In genomic region chr3:108535896-108536516, GRCm38 (mm10) we compare ENCODE assay signal across 8 mouse cellular contexts. TPM values are rescaled to one million over a fixed set of nuclear protein-coding genes. Genes with fewer than 3 reads are reported as not detected.
DNase-seq lines count a peak whose midpoint lies in the region; ATAC-seq and TF ChIP-seq lines count a peak whose summit lies in the region.

No protein-coding gene starts in this region.

- ATAC-seq in heart, embryonic 11.5 days (replicated peaks; ENCODE audit: insufficient number of reproducible peaks, low FRiP score, low TSS enrichment), result no peak
- ATAC-seq in limb, embryonic 12.5 days (ENCODE audit: insufficient number of reproducible peaks, insufficient read depth, low FRiP score, low TSS enrichment, low read depth), result peak; percentile 18; the same call in 1 of the 2 replicates
- ATAC-seq in stomach, postnatal 0 days (ENCODE audit: low FRiP score, low TSS enrichment), result no peak

- H3K9me3 ChIP-seq in heart, embryonic 11.5 days (replicated peaks; ENCODE audit: control insufficient read depth, low read length), result no peaks in the 10 kb centered on the region
- no peaks in the 10 kb centered on the region for H3K9me3 ChIP-seq in limb, embryonic 12.5 days
- no peaks in the 10 kb centered on the region for H3K9me3 ChIP-seq in stomach, postnatal 0 days (ENCODE audit: control insufficient read depth, low read length)

- no peak for TF ChIP-seq POLR2A in spleen, adult 2 months (IDR thresholded peaks at IDR 0.05; ENCODE audit: low read depth, low read length)

- H3K36me3 ChIP-seq in heart, embryonic 11.5 days (ENCODE audit: control insufficient read depth, insufficient read depth, low read length), result no peaks in the 10 kb centered on the region
- no peaks in the 10 kb centered on the region for H3K36me3 ChIP-seq in spleen, adult 2 months (ENCODE audit: control insufficient read depth, insufficient read depth, low read length)
- H3K36me3 ChIP-seq in limb, embryonic 12.5 days, result no peaks in the 10 kb centered on the region
- no peaks in the 10 kb centered on the region for H3K36me3 ChIP-seq in stomach, postnatal 0 days (ENCODE audit: control insufficient read depth, insufficient read depth, low read length)

- peaks cover 12% of the 10 kb centered on the region; the same call in 1 of the 2 replicates for H3K4me1 ChIP-seq in heart, embryonic 11.5 days (ENCODE audit: control insufficient read depth, insufficient read depth, low read length)
- H3K4me1 ChIP-seq in spleen, adult 2 months (ENCODE audit: control insufficient read depth, insufficient read depth, insufficient read length), result peaks cover 4% of the 10 kb centered on the region
- peaks cover 10% of the 10 kb centered on the region for H3K4me1 ChIP-seq in limb, embryonic 12.5 days (replicated peaks)
- no peaks in the 10 kb centered on the region for H3K4me1 ChIP-seq in stomach, postnatal 0 days (replicated peaks; ENCODE audit: control insufficient read depth, insufficient read depth)

- H3K9ac ChIP-seq in heart, embryonic 11.5 days (ENCODE audit: low read depth, low read length), result no peak overlapping the region
- no peak overlapping the region for H3K9ac ChIP-seq in limb, embryonic 12.5 days (replicated peaks)
- peak overlapping the region; percentile 31; the same call in 1 of the 2 replicates for H3K9ac ChIP-seq in stomach, postnatal 0 days (ENCODE audit: low read length)

- peaks cover 18% of the 10 kb centered on the region for H3K27me3 ChIP-seq in heart, embryonic 11.5 days (ENCODE audit: control insufficient read depth, insufficient read depth, low read length)
- peaks cover 5% of the 10 kb centered on the region; the same call in 1 of the 2 replicates for H3K27me3 ChIP-seq in spleen, adult 2 months (ENCODE audit: control insufficient read depth, insufficient read depth, low read length)
- H3K27me3 ChIP-seq in limb, embryonic 12.5 days, result peaks cover 28% of the 10 kb centered on the region
- H3K27me3 ChIP-seq in stomach, postnatal 0 days (ENCODE audit: control insufficient read depth, insufficient read depth, low read length), result no peaks in the 10 kb centered on the region; the same call in 1 of the 2 replicates

- peak overlapping the region; percentile 86 for H3K4me2 ChIP-seq in heart, embryonic 11.5 days
- peak overlapping the region; percentile 92 for H3K4me2 ChIP-seq in limb, embryonic 12.5 days
- peak overlapping the region; percentile 51 for H3K4me2 ChIP-seq in stomach, postnatal 0 days (replicated peaks; ENCODE audit: low read depth)

- WGBS in heart, embryonic 11.5 days (ENCODE audit: insufficient replicate concordance), result 7% methylated on average over 15 of the region's 15 CpGs
- 16% methylated on average over 15 of the region's 15 CpGs for WGBS in spleen, adult 2 months
- WGBS in limb, embryonic 12.5 days, result 6% methylated on average over 15 of the region's 15 CpGs
- 12% methylated on average over 15 of the region's 15 CpGs for WGBS in stomach, postnatal 0 days

- TF ChIP-seq CTCF in spleen, adult 2 months (IDR thresholded peaks at IDR 0.05; ENCODE audit: extremely low read depth, insufficient read depth, insufficient read length, insufficient replicate concordance), result no peak
- no peak for TF ChIP-seq CTCF in stomach, postnatal 0 days (IDR thresholded peaks at IDR 0.05; ENCODE audit: low read depth)

- H3K4me3 ChIP-seq in heart, embryonic 11.5 days (ENCODE audit: low read depth, low read length), result peak overlapping the region; percentile 45
- H3K4me3 ChIP-seq in spleen, adult 2 months (ENCODE audit: extremely low read depth, insufficient read depth, insufficient read length), result 0 out of 2 replicates have a peak overlapping the region, but pooled peaks have one; percentile 14
- H3K4me3 ChIP-seq in limb, embryonic 12.5 days (replicated peaks), result peak overlapping the region; percentile 50
- H3K4me3 ChIP-seq in stomach, postnatal 0 days (ENCODE audit: low read depth, low read length), result peak overlapping the region; percentile 35; the same call in 1 of the 2 replicates

- no peak for TF ChIP-seq EP300 in stomach, postnatal 0 days (optimal IDR thresholded peaks at IDR 0.05)

- DNase-seq in heart, postnatal 4 days, result no peak
- no peak for DNase-seq in spleen, adult 2 months (ENCODE audit: low read depth in 1 of 2, low spot score in 2 of 2)
- DNase-seq in spleen, adult 12 weeks (ENCODE audit: low spot score), result no peak
- DNase-seq in stomach, postnatal 0 days (ENCODE audit: low spot score), result no peak
- no peak for DNase-seq in frontal cortex, postnatal 10 days (ENCODE audit: low spot score in 2 of 2)
- no peak for DNase-seq in layer of hippocampus, postnatal 10 days (ENCODE audit: low spot score in 2 of 2)

- H3K27ac ChIP-seq in heart, embryonic 11.5 days (ENCODE audit: low read depth, low read length), result no peak overlapping the region
- no peak overlapping the region for H3K27ac ChIP-seq in spleen, adult 2 months (ENCODE audit: insufficient read depth, low read length)
- H3K27ac ChIP-seq in limb, embryonic 12.5 days, result no peak overlapping the region
- H3K27ac ChIP-seq in stomach, postnatal 0 days (replicated peaks), result no peak overlapping the region

RNA-seq across cellular contexts. Expression of gene 5330417C22Rik, which starts 0.3 kb away (rescaled TPM):
- 0.59 and 0.63 TPM in 2 replicates for polyA plus RNA-seq in heart, embryonic 11.5 days (2014; fragmentation: Nextera tagmentation; extraction: Ambion mirVana)
- under 1 TPM; 0.21 to 0.29 TPM for total RNA-seq in heart, postnatal 4 days (2021)
- polyA plus RNA-seq in spleen, adult 2 months (2012; rRNA removed), result 2.2 and 2.5 TPM in 2 replicates
- polyA plus RNA-seq in limb, embryonic 12.5 days (2016; fragmentation: Nextera tagmentation; extraction: Ambion mirVana), result 0.21 and 0.29 TPM in 2 replicates
- polyA plus RNA-seq in stomach, postnatal 0 days (2015; fragmentation: Nextera tagmentation; extraction: Ambion mirVana), result 30.8 and 32.0 TPM in 2 replicates
- 10 to 100 TPM; 16.8 to 22.0 TPM for total RNA-seq in layer of hippocampus, postnatal 10 days (2021)

RNA-seq across cellular contexts. Expression of gene 1700013F07Rik, which starts 2.1 kb away (rescaled TPM):
- polyA plus RNA-seq in heart, embryonic 11.5 days (2014; fragmentation: Nextera tagmentation; extraction: Ambion mirVana), result not detected in 2 replicates
- total RNA-seq in heart, postnatal 4 days (2021), result not detected
- not detected in 2 replicates for polyA plus RNA-seq in spleen, adult 2 months (2012; rRNA removed)
- not detected in 2 replicates for polyA plus RNA-seq in limb, embryonic 12.5 days (2016; fragmentation: Nextera tagmentation; extraction: Ambion mirVana)
- 0.34 TPM in 1 of 2 replicates, not detected in the other for polyA plus RNA-seq in stomach, postnatal 0 days (2015; fragmentation: Nextera tagmentation; extraction: Ambion mirVana)
- total RNA-seq in layer of hippocampus, postnatal 10 days (2021), result 1 to 10 TPM; 2.1 to 2.7 TPM

RNA-seq across cellular contexts. Expression of gene Tmem167b, which starts 26.3 kb away (rescaled TPM):
- 31.7 and 34.6 TPM in 2 replicates for polyA plus RNA-seq in heart, embryonic 11.5 days (2014; fragmentation: Nextera tagmentation; extraction: Ambion mirVana)
- 10 to 100 TPM; 32.4 to 34.7 TPM for total RNA-seq in heart, postnatal 4 days (2021)
- polyA plus RNA-seq in spleen, adult 2 months (2012; rRNA removed), result 2.4 and 2.6 TPM in 2 replicates
- 37.4 and 39.2 TPM in 2 replicates for polyA plus RNA-seq in limb, embryonic 12.5 days (2016; fragmentation: Nextera tagmentation; extraction: Ambion mirVana)
- polyA plus RNA-seq in stomach, postnatal 0 days (2015; fragmentation: Nextera tagmentation; extraction: Ambion mirVana), result 29.9 and 33.0 TPM in 2 replicates
- total RNA-seq in layer of hippocampus, postnatal 10 days (2021), result 10 to 100 TPM; 43.3 to 43.8 TPM

RNA-seq across cellular contexts. Expression of gene Taf13, which starts 35.5 kb away (rescaled TPM):
- polyA plus RNA-seq in heart, embryonic 11.5 days (2014; fragmentation: Nextera tagmentation; extraction: Ambion mirVana), result 25.4 and 31.8 TPM in 2 replicates
- 10 to 100 TPM; 15.1 to 17.0 TPM for total RNA-seq in heart, postnatal 4 days (2021)
- 1.2 and 1.3 TPM in 2 replicates for polyA plus RNA-seq in spleen, adult 2 months (2012; rRNA removed)
- polyA plus RNA-seq in limb, embryonic 12.5 days (2016; fragmentation: Nextera tagmentation; extraction: Ambion mirVana), result 44.3 and 49.9 TPM in 2 replicates
- 40.0 and 42.2 TPM in 2 replicates for polyA plus RNA-seq in stomach, postnatal 0 days (2015; fragmentation: Nextera tagmentation; extraction: Ambion mirVana)
- 10 to 100 TPM; 33.1 to 33.2 TPM for total RNA-seq in layer of hippocampus, postnatal 10 days (2021)

RNA-seq across cellular contexts. Expression of gene Wdr47, which starts 55.1 kb away (rescaled TPM):
- polyA plus RNA-seq in heart, embryonic 11.5 days (2014; fragmentation: Nextera tagmentation; extraction: Ambion mirVana), result 7.5 and 8.9 TPM in 2 replicates
- total RNA-seq in heart, postnatal 4 days (2021), result 1 to 10 TPM; 9.1 to 9.2 TPM
- 2.6 and 2.9 TPM in 2 replicates for polyA plus RNA-seq in spleen, adult 2 months (2012; rRNA removed)
- polyA plus RNA-seq in limb, embryonic 12.5 days (2016; fragmentation: Nextera tagmentation; extraction: Ambion mirVana), result 10.9 TPM in 2 replicates
- 5.3 and 5.7 TPM in 2 replicates for polyA plus RNA-seq in stomach, postnatal 0 days (2015; fragmentation: Nextera tagmentation; extraction: Ambion mirVana)
- total RNA-seq in layer of hippocampus, postnatal 10 days (2021), result 100 to 1,000 TPM; 130 to 141 TPM
